Mouse (Mus musculus) cerebral cortex, adult 2 months (tissue): ENCODE measurements around the gene Dip2c.

Experiments
- whole genome bisulfite sequencing: fragments of 180-500 bp; shearing (Covaris S2); methylation state at CpG from one replicate; pipeline ENCODE4 v1.1.7; 2018; 5-methylcytosine and 5-hydroxymethylcytosine counted together

The Dip2c gene

GRCm38 (mm10) chr13:9276322-9276855, at the start of gene Dip2c:
Gene Dip2c, plus strand, starts transcription at chr13:9276528.
- WGBS = under 1% methylated on average over 60 of the region's 67 CpGs

- 56% methylated on average over 5 of the region's 5 CpGs for WGBS
Observed at GRCm38 (mm10) chr13:9227078-9227477, 49.2 kb upstream of the Dip2c start.

GRCm38 (mm10) chr13:9237495-9237894, 38.8 kb upstream of the Dip2c start:
- WGBS = 82% methylated on average over 7 of the region's 7 CpGs

- WGBS = 76% methylated on average over 5 of the region's 5 CpGs
Observed at GRCm38 (mm10) chr13:9239127-9239526, 37.2 kb upstream of the Dip2c start.

GRCm38 (mm10) chr13:9239631-9240236, 36.6 kb upstream of the Dip2c start:
- 31% methylated on average over 12 of the region's 12 CpGs for WGBS

GRCm38 (mm10) chr13:9261748-9262147, 14.6 kb upstream of the Dip2c start:
- 77% methylated on average over 4 of the region's 4 CpGs for WGBS

GRCm38 (mm10) chr13:9265516-9265915, 10.8 kb upstream of the Dip2c start:
- WGBS = 95% methylated on average over 5 of the region's 5 CpGs

- WGBS = 1% methylated on average over 70 of the region's 75 CpGs
Observed at GRCm38 (mm10) chr13:9276856-9277620, 710 bp downstream of the Dip2c start.

GRCm38 (mm10) chr13:9277621-9277960, 1.3 kb downstream of the Dip2c start:
- 3% methylated on average over 15 of the region's 15 CpGs for WGBS

- 71% methylated on average over 5 of the region's 5 CpGs for WGBS
Observed at GRCm38 (mm10) chr13:9278636-9279035, 2.3 kb downstream of the Dip2c start.

- 59% methylated on average over 13 of the region's 13 CpGs for WGBS
Observed at GRCm38 (mm10) chr13:9283050-9283449, 6.7 kb downstream of the Dip2c start.

GRCm38 (mm10) chr13:9289916-9290315, 13.6 kb downstream of the Dip2c start:
- WGBS = 40% methylated on average over 2 of the region's 2 CpGs

- WGBS = 81% methylated on average over 6 of the region's 6 CpGs
Observed at GRCm38 (mm10) chr13:9296285-9296684, 20.0 kb downstream of the Dip2c start.

GRCm38 (mm10) chr13:9297266-9297665, 20.9 kb downstream of the Dip2c start:
- 62% methylated on average over 3 of the region's 3 CpGs for WGBS

GRCm38 (mm10) chr13:9297689-9298088, 21.4 kb downstream of the Dip2c start:
- 41% methylated on average over 3 of the region's 3 CpGs for WGBS

GRCm38 (mm10) chr13:9299657-9300056, 23.3 kb downstream of the Dip2c start:
- 68% methylated on average over 2 of the region's 2 CpGs for WGBS

GRCm38 (mm10) chr13:9308863-9309262, 32.5 kb downstream of the Dip2c start:
- WGBS = 64% methylated on average over 6 of the region's 6 CpGs

GRCm38 (mm10) chr13:9310806-9311205, 34.5 kb downstream of the Dip2c start:
- 89% methylated on average over 1 of the region's 1 CpGs for WGBS

GRCm38 (mm10) chr13:9314099-9314712, 37.9 kb downstream of the Dip2c start:
- 69% methylated on average over 2 of the region's 2 CpGs for WGBS

GRCm38 (mm10) chr13:9314713-9315112, 38.4 kb downstream of the Dip2c start:
- 45% methylated on average over 4 of the region's 4 CpGs for WGBS

- WGBS = 73% methylated on average over 2 of the region's 2 CpGs
Observed at GRCm38 (mm10) chr13:9319745-9320144, 43.4 kb downstream of the Dip2c start.

GRCm38 (mm10) chr13:9325262-9325661, 48.9 kb downstream of the Dip2c start:
- 61% methylated on average over 1 of the region's 1 CpGs for WGBS
